Mouse (Mus musculus): ENCODE data around the gene Gli2. TPM values are rescaled to one million over a fixed set of nuclear protein-coding genes. Genes with fewer than 3 reads are reported as not detected.

Gli2 gene
- polyA plus RNA-seq, 1 experiment, result not detected

- no peak overlapping the region for H3K27ac ChIP-seq (ENCODE audit: insufficient read depth, low read depth, low read length)
- TF ChIP-seq CTCF (IDR thresholded peaks at IDR 0.05; ENCODE audit: low read depth, low read length), result no peak
- no peak overlapping the region for H3K4me3 ChIP-seq (ENCODE audit: insufficient read depth, low read length)
- no peaks in the 10 kb centered on the region for H3K4me1 ChIP-seq (ENCODE audit: control insufficient read depth, insufficient read depth, low read length)
Observed at GRCm38 (mm10) chr1:118980636-118981035, 72.8 kb downstream of the Gli2 start.

GRCm38 (mm10) chr1:118976596-118976995 lies 76.8 kb downstream of the Gli2 start:
- no peak for TF ChIP-seq POLR2A (IDR thresholded peaks at IDR 0.05; ENCODE audit: borderline replicate concordance, low read depth, low read length)
- no peak for TF ChIP-seq CTCF (IDR thresholded peaks at IDR 0.05; ENCODE audit: low read depth, low read length)
- no peaks in the 10 kb centered on the region for H3K4me1 ChIP-seq (ENCODE audit: control insufficient read depth, insufficient read depth, low read length)
- H3K27ac ChIP-seq (ENCODE audit: insufficient read depth, low read depth, low read length), result no peak overlapping the region
- no peak overlapping the region for H3K4me3 ChIP-seq (ENCODE audit: insufficient read depth, low read length)

- no peaks in the 10 kb centered on the region for H3K4me1 ChIP-seq (ENCODE audit: control insufficient read depth, insufficient read depth, low read length)
- no peak overlapping the region for H3K4me3 ChIP-seq (ENCODE audit: insufficient read depth, low read length)
- no peak overlapping the region for H3K27ac ChIP-seq (ENCODE audit: insufficient read depth, low read depth, low read length)
- TF ChIP-seq POLR2A (IDR thresholded peaks at IDR 0.05; ENCODE audit: borderline replicate concordance, low read depth, low read length) (no peak), CTCF (IDR thresholded peaks at IDR 0.05; ENCODE audit: low read depth, low read length) (no peak)
Observed at GRCm38 (mm10) chr1:118975376-118975775, 78.0 kb downstream of the Gli2 start.

GRCm38 (mm10) chr1:118970068-118970467 lies 83.4 kb downstream of the Gli2 start:
- Histone ChIP-seq H3K27ac (ENCODE audit: insufficient read depth, low read depth, low read length) (no peak overlapping the region), H3K4me3 (ENCODE audit: insufficient read depth, low read length) (no peak overlapping the region), H3K4me1 (ENCODE audit: control insufficient read depth, insufficient read depth, low read length) (no peaks in the 10 kb centered on the region)
- TF ChIP-seq POLR2A (IDR thresholded peaks at IDR 0.05; ENCODE audit: borderline replicate concordance, low read depth, low read length) (no peak), CTCF (IDR thresholded peaks at IDR 0.05; ENCODE audit: low read depth, low read length) (no peak)

GRCm38 (mm10) chr1:118969409-118969808 lies 84.0 kb downstream of the Gli2 start:
- no peak overlapping the region for H3K4me3 ChIP-seq (ENCODE audit: insufficient read depth, low read length)
- no peaks in the 10 kb centered on the region for H3K4me1 ChIP-seq (ENCODE audit: control insufficient read depth, insufficient read depth, low read length)
- no peak for TF ChIP-seq CTCF (IDR thresholded peaks at IDR 0.05; ENCODE audit: low read depth, low read length)
- no peak for TF ChIP-seq POLR2A (IDR thresholded peaks at IDR 0.05; ENCODE audit: borderline replicate concordance, low read depth, low read length)
- no peak overlapping the region for H3K27ac ChIP-seq (ENCODE audit: insufficient read depth, low read depth, low read length)

GRCm38 (mm10) chr1:118968661-118969179 lies 84.7 kb downstream of the Gli2 start:
- no peak for TF ChIP-seq CTCF (IDR thresholded peaks at IDR 0.05; ENCODE audit: low read depth, low read length)
- TF ChIP-seq POLR2A (IDR thresholded peaks at IDR 0.05; ENCODE audit: borderline replicate concordance, low read depth, low read length), result no peak
- no peak overlapping the region for H3K4me3 ChIP-seq (ENCODE audit: insufficient read depth, low read length)
- H3K4me1 ChIP-seq (ENCODE audit: control insufficient read depth, insufficient read depth, low read length), result no peaks in the 10 kb centered on the region
- H3K27ac ChIP-seq (ENCODE audit: insufficient read depth, low read depth, low read length), result no peak overlapping the region

- TF ChIP-seq CTCF (IDR thresholded peaks at IDR 0.05; ENCODE audit: low read depth, low read length), result no peak
- no peak for TF ChIP-seq POLR2A (IDR thresholded peaks at IDR 0.05; ENCODE audit: borderline replicate concordance, low read depth, low read length)
- Histone ChIP-seq H3K4me3 (ENCODE audit: insufficient read depth, low read length) (no peak overlapping the region), H3K27ac (ENCODE audit: insufficient read depth, low read depth, low read length) (no peak overlapping the region), H3K4me1 (ENCODE audit: control insufficient read depth, insufficient read depth, low read length) (no peaks in the 10 kb centered on the region)
Observed at GRCm38 (mm10) chr1:118967976-118968375, 85.4 kb downstream of the Gli2 start.

GRCm38 (mm10) chr1:118967281-118967680 lies 86.1 kb downstream of the Gli2 start:
- H3K4me1 ChIP-seq (ENCODE audit: control insufficient read depth, insufficient read depth, low read length), result no peaks in the 10 kb centered on the region
- no peak overlapping the region for H3K27ac ChIP-seq (ENCODE audit: insufficient read depth, low read depth, low read length)
- TF ChIP-seq POLR2A (IDR thresholded peaks at IDR 0.05; ENCODE audit: borderline replicate concordance, low read depth, low read length), result no peak
- TF ChIP-seq CTCF (IDR thresholded peaks at IDR 0.05; ENCODE audit: low read depth, low read length), result no peak

GRCm38 (mm10) chr1:118958644-118959043 lies 94.8 kb downstream of the Gli2 start:
- Histone ChIP-seq H3K4me3 (ENCODE audit: insufficient read depth, low read length) (no peak overlapping the region), H3K4me1 (ENCODE audit: control insufficient read depth, insufficient read depth, low read length) (no peaks in the 10 kb centered on the region), H3K27ac (ENCODE audit: insufficient read depth, low read depth, low read length) (no peak overlapping the region)
- no peak for TF ChIP-seq CTCF (IDR thresholded peaks at IDR 0.05; ENCODE audit: low read depth, low read length)
- TF ChIP-seq POLR2A (IDR thresholded peaks at IDR 0.05; ENCODE audit: borderline replicate concordance, low read depth, low read length), result no peak

More at GRCm38 (mm10) chr1:118967281-118967680, 86.1 kb downstream of the Gli2 start:
- H3K4me3 ChIP-seq (ENCODE audit: insufficient read depth, low read length), result no peak overlapping the region

GRCm38 (mm10) chr1:118955791-118956190 lies 97.6 kb downstream of the Gli2 start:
- Histone ChIP-seq H3K4me3 (ENCODE audit: insufficient read depth, low read length) (no peak overlapping the region), H3K4me1 (ENCODE audit: control insufficient read depth, insufficient read depth, low read length) (no peaks in the 10 kb centered on the region), H3K27ac (ENCODE audit: insufficient read depth, low read depth, low read length) (no peak overlapping the region)
- TF ChIP-seq POLR2A (IDR thresholded peaks at IDR 0.05; ENCODE audit: borderline replicate concordance, low read depth, low read length), result no peak
- no peak for TF ChIP-seq CTCF (IDR thresholded peaks at IDR 0.05; ENCODE audit: low read depth, low read length)
